Mouse (Mus musculus) WW6 (cell line): ENCODE measurements at regions not wholly inside any gene's neighbourhood (a gene's known extent, or its start where the extent isn't known, plus 50 kb on each side); places are given as distances from the start of the nearest gene placed in this dataset.

ENCODE experiments used
- DNase-seq: peaks from one replicate; pipeline ENCODE4 v3.0.0-alpha.2; 2013; ENCODE audit warnings: low read depth, low spot score

GRCm38 (mm10) chrX:86490309-86490708, 185.4 kb upstream of the Mageb4 start:
- DNase-seq, result peak; percentile 7
